In genomic region chr6:84168571-84168970, GRCm38 (mm10) we compare ENCODE assay signal across 27 mouse cellular contexts.
DNase-seq lines count a peak whose midpoint lies in the region.
"Had no signal": no experiment of that assay in that cellular context is flagged by ENCODE, and none has a peak within 500 bp of the region (broad histone marks: within the 10 kb centered on the region; RNA-seq: fewer than 3 reads in every experiment).

No protein-coding gene starts in this region.

- 0 out of 2 replicates have a peak overlapping the region, but pooled peaks have one; percentile 36 for H3K27ac ChIP-seq in limb, embryonic 10.5 days
- H3K27ac ChIP-seq: forebrain, embryonic 13.5 days; gastrocnemius, adult 2 months; heart, embryonic 15.5 days; hindbrain, embryonic 10.5 days; hindbrain, embryonic 13.5 days had no signal

- no peaks in the 10 kb centered on the region for H3K9me3 ChIP-seq in limb, embryonic 10.5 days (replicated peaks)
- H3K9me3 ChIP-seq: forebrain, embryonic 10.5 days; forebrain, embryonic 13.5 days; G1E; heart, embryonic 12.5 days; heart, embryonic 15.5 days; hindbrain, embryonic 10.5 days; hindbrain, embryonic 13.5 days had no signal

- peaks cover 12% of the 10 kb centered on the region for H3K4me1 ChIP-seq in limb, embryonic 10.5 days
- H3K4me1 ChIP-seq: forebrain, embryonic 13.5 days; hindbrain, embryonic 10.5 days; hindbrain, embryonic 13.5 days had no signal

- no peak overlapping the region for H3K4me3 ChIP-seq in limb, embryonic 10.5 days
- H3K4me3 ChIP-seq: forebrain, embryonic 10.5 days; forebrain, embryonic 13.5 days; gastrocnemius, adult 2 months; heart, embryonic 12.5 days; heart, embryonic 15.5 days; hindbrain, embryonic 10.5 days; hindbrain, embryonic 13.5 days had no signal

- DNase-seq in cerebellum, postnatal 14 days: peak; percentile 43 to 52
- no peak for DNase-seq in cerebellum, adult 11-12 months
- DNase-seq in testis, postnatal 10 days (ENCODE audit: low spot score): peak; percentile 33
- DNase-seq in testis, postnatal 14 days (ENCODE audit: low spot score): no peak
- no peak for DNase-seq in limb, embryonic 10.5 days (ENCODE audit: low spot score)
- no peak for DNase-seq in layer of hippocampus, postnatal 14 days (ENCODE audit: low spot score in 2 of 2)
- DNase-seq: adrenal gland, adult 2 months; adrenal gland, postnatal 14 days; B cell, adult 2 months; cerebellum, adult 11 months; cerebellum, adult 9-10 months; cerebellum, postnatal 36 days; embryo, embryonic 11 days; forebrain, postnatal 0 days; gastrocnemius, adult 2 months; gastrocnemius, postnatal 14 days; heart, adult 18-20 months; heart, postnatal 10 days; heart, postnatal 36 days; kidney, adult 2 months had no signal

- H3K27me3 ChIP-seq in limb, embryonic 10.5 days (ENCODE audit: low read depth, poor library complexity, severe bottlenecking): no peaks in the 10 kb centered on the region
- H3K27me3 ChIP-seq: forebrain, embryonic 13.5 days; heart, embryonic 12.5 days; heart, embryonic 15.5 days; hindbrain, embryonic 13.5 days had no signal

- 97% methylated on average over 1 of the region's 1 CpGs for WGBS in limb, embryonic 10.5 days

- H3K36me3 ChIP-seq in limb, embryonic 10.5 days: no peaks in the 10 kb centered on the region
- H3K36me3 ChIP-seq: forebrain, embryonic 10.5 days; G1E; hindbrain, embryonic 10.5 days; hindbrain, embryonic 13.5 days had no signal

Comparison
In these comparisons a context has a peak if more than half of its experiments do, and no peak if none do; other contexts are left out.
1. DNase-seq: peak in cerebellum, postnatal 14 days (2 of 2) and testis, postnatal 10 days (single experiment); none in cerebellum, adult 11-12 months (single experiment), testis, postnatal 14 days (single experiment), limb, embryonic 10.5 days (single experiment) and layer of hippocampus, postnatal 14 days (0 of 2).